Comparison of ENCODE assay signal across 26 mouse cellular contexts in the genomic region with DNA sequence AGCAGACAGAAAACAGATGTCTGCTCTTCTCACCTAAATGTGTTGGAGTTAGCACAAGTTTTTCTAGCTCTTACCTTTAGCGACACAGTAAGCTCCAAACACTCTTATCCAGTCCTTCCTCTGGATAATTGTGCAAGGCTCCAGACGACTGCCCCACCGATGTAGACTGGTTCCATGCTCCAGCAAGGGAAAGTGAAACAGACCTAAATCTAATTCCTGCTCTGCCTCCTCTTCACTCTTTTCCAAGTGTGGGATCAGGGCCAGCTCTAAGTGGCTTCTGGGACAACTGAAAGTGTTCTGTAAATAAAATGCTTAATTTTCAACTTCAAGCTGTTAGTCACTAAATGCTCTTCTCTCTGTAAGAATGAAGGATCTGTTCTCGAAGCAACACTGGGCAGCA.
DNase-seq lines count a peak whose midpoint lies in the region; ATAC-seq lines count a peak whose summit lies in the region.
"Had no signal": no experiment of that assay in that cellular context is flagged by ENCODE, and none has a peak within 500 bp of the region (broad histone marks: within the 10 kb centered on the region; RNA-seq: fewer than 3 reads in every experiment).

No protein-coding gene starts in this region.

- H3K4me2 ChIP-seq in forebrain, embryonic 11.5 days (ENCODE audit: low read depth, low read length, severe bottlenecking) = no peak overlapping the region
- H3K4me2 ChIP-seq: forebrain, embryonic 13.5 days; heart, embryonic 12.5 days; hindbrain, embryonic 13.5 days; limb, embryonic 15.5 days; liver, embryonic 13.5 days; midbrain, embryonic 13.5 days had no signal

- 79% methylated on average over 4 of the region's 4 CpGs for WGBS in forebrain, embryonic 11.5 days

- no peaks in the 10 kb centered on the region for H3K9me3 ChIP-seq in forebrain, embryonic 11.5 days (ENCODE audit: control insufficient read depth, low read length)
- H3K9me3 ChIP-seq: forebrain, embryonic 13.5 days; heart, embryonic 12.5 days; hindbrain, embryonic 13.5 days; limb, embryonic 10.5 days; limb, embryonic 15.5 days; liver, embryonic 13.5 days; midbrain, embryonic 13.5 days had no signal

- ATAC-seq in cerebellum, adult (ENCODE audit: insufficient number of reproducible peaks, low FRiP score, low TSS enrichment) = no peak
- ATAC-seq in forebrain, embryonic 11.5 days (replicated peaks; ENCODE audit: low FRiP score) = no peak
- no peak for ATAC-seq in monocyte, adult 5-6 weeks (replicated peaks; ENCODE audit: insufficient number of reproducible peaks, low FRiP score, low TSS enrichment, poor library complexity, severe bottlenecking)
- ATAC-seq: forebrain, embryonic 13.5 days; intestine, postnatal 0 days; lung, postnatal 0 days; midbrain, embryonic 13.5 days had no signal

- H3K27ac ChIP-seq in forebrain, embryonic 11.5 days (ENCODE audit: low read depth, low read length) = no peak overlapping the region
- H3K27ac ChIP-seq: forebrain, embryonic 13.5 days; heart, adult 2 months; hindbrain, embryonic 13.5 days; limb, embryonic 10.5 days; limb, embryonic 15.5 days; liver, embryonic 13.5 days; midbrain, embryonic 13.5 days; stomach, postnatal 0 days had no signal

- no peak overlapping the region for H3K9ac ChIP-seq in forebrain, embryonic 11.5 days (ENCODE audit: low read length)
- H3K9ac ChIP-seq: forebrain, embryonic 13.5 days; heart, embryonic 12.5 days; hindbrain, embryonic 13.5 days; limb, embryonic 15.5 days; liver, embryonic 13.5 days; midbrain, embryonic 13.5 days had no signal

- H3K36me3 ChIP-seq in forebrain, embryonic 11.5 days (ENCODE audit: control insufficient read depth, insufficient read depth, low read length) = no peaks in the 10 kb centered on the region
- H3K36me3 ChIP-seq: heart, embryonic 12.5 days; hindbrain, embryonic 13.5 days; limb, embryonic 10.5 days; limb, embryonic 15.5 days; liver, embryonic 13.5 days; midbrain, embryonic 13.5 days had no signal

- DNase-seq in cerebellum, postnatal 25 days = peak; percentile 19 to 25
- DNase-seq in left cerebral cortex, adult 18-20 months (ENCODE audit: low spot score in 2 of 2) = peak; percentile 38 to 48
- DNase-seq in left cerebral cortex, adult 11 months (ENCODE audit: low spot score) = no peak
- peak; percentile 78 for DNase-seq in brain, adult 2 months (ENCODE audit: low read depth, low spot score)
- peak; percentile 13 for DNase-seq in right cerebral cortex, postnatal 14 days
- no peak for DNase-seq in forebrain, embryonic 11.5 days (ENCODE audit: low spot score)
- DNase-seq: adrenal gland, postnatal 14 days; heart, adult 2 months; heart, postnatal 4 days; kidney, postnatal 14 days; layer of hippocampus, adult 9-11 months; liver, embryonic 13.5 days; lung, adult 18-20 months; lung, postnatal 4 days; thymus, postnatal 4 days had no signal

- no peaks in the 10 kb centered on the region for H3K27me3 ChIP-seq in forebrain, embryonic 11.5 days (ENCODE audit: control insufficient read depth, insufficient read depth, low read length)
- H3K27me3 ChIP-seq: forebrain, embryonic 13.5 days; heart, embryonic 12.5 days; hindbrain, embryonic 13.5 days; limb, embryonic 15.5 days; liver, embryonic 13.5 days; midbrain, embryonic 13.5 days had no signal

- H3K4me3 ChIP-seq in forebrain, embryonic 11.5 days (ENCODE audit: low read depth, low read length) = no peak overlapping the region
- H3K4me3 ChIP-seq: forebrain, embryonic 13.5 days; heart, adult 2 months; heart, embryonic 12.5 days; hindbrain, embryonic 13.5 days; limb, embryonic 10.5 days; limb, embryonic 15.5 days; liver, embryonic 13.5 days; midbrain, embryonic 13.5 days had no signal

- H3K4me1 ChIP-seq in forebrain, embryonic 11.5 days (replicated peaks; ENCODE audit: control insufficient read depth, insufficient read depth, low read length) = no peaks in the 10 kb centered on the region
- H3K4me1 ChIP-seq: forebrain, embryonic 13.5 days; heart, embryonic 12.5 days; hindbrain, embryonic 13.5 days; limb, embryonic 10.5 days; limb, embryonic 15.5 days; liver, embryonic 13.5 days; midbrain, embryonic 13.5 days had no signal

Comparison
In these comparisons a context has a peak if more than half of its experiments do, and no peak if none do; other contexts are left out.
1. DNase-seq: peak in cerebellum, postnatal 25 days (2 of 2), left cerebral cortex, adult 18-20 months (2 of 2), brain, adult 2 months (single experiment) and right cerebral cortex, postnatal 14 days (single experiment); none in left cerebral cortex, adult 11 months (single experiment) and forebrain, embryonic 11.5 days (single experiment).